Mouse (Mus musculus): Measurements from ENCODE around the gene Trit1. TPM values are rescaled to one million over a fixed set of nuclear protein-coding genes. Genes with fewer than 3 reads are reported as not detected.

The Trit1 gene
- polyA plus RNA-seq, 1 experiment from 2014 or later = 30.0 TPM

DNA sequence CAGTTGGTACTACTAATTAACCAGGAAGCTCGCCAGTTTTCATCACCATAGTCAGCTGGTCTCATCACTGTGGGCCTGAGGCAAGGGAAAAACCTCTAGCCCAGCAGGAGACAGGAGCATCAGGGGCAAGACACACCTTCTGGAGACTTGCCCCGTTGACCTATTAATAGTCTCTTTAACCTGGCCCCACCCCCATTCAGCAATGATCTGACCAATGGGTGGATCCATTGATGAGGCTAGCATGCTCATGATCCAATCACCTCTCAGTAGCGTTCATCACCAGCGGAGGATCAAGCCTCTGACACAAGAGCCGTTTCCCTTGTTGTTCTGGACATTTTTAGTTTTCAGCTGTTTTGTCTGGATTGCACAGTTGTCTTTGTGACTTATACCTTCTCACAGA lies 76.2 kb downstream of the Trit1 start:
- ATAC-seq (ENCODE audit: low FRiP score, low read depth) = no peak
- Histone ChIP-seq H3K4me2 (replicated peaks) (no peak overlapping the region), H3K27me3 (no peaks in the 10 kb centered on the region), H3K27ac (replicated peaks) (no peak overlapping the region), H3K9me3 (no peaks in the 10 kb centered on the region), H3K9ac (replicated peaks) (no peak overlapping the region), H3K36me3 (no peaks in the 10 kb centered on the region), H3K4me1 (no peaks in the 10 kb centered on the region), H3K4me3 (no peak overlapping the region)
- WGBS = 73% methylated on average over 5 of the region's 5 CpGs

DNA sequence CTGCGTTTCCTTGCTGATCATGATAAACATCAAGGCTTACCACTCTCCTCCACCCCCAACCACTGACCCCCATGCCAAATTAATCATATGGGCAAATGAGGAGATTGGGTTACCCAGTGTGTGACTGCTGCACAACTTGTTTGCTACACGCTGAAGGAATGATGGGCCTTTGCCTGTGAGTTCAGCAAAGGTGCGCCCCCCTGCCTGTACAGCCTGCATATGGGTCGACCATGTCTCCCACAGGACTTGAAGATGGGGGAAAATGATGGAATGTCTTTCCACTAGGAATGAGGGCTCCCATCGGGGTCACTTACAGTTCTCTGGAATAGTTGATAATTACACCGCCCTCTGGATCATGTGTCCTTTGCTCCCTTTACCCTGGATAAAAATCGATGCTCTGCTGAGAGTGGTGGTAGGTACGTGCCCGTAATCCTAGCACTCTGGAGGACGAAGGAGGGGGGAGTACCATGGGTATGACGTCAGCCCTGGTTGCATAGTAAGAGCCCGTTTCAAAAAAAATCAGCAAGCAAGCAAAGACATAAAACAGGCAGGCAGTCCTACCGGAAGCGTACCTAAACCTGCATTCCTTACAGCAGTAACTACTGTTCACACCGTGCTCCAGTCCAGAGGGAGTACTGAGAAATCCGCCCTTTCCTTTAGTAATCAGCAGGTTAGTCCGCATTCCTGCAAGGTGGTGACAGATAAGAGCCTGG lies 76.8 kb downstream of the Trit1 start:
- Histone ChIP-seq H3K36me3 (no peaks in the 10 kb centered on the region), H3K4me3 (no peak overlapping the region), H3K4me1 (no peaks in the 10 kb centered on the region), H3K4me2 (replicated peaks) (no peak overlapping the region), H3K27ac (replicated peaks) (no peak overlapping the region), H3K9me3 (no peaks in the 10 kb centered on the region), H3K9ac (replicated peaks) (no peak overlapping the region), H3K27me3 (no peaks in the 10 kb centered on the region)
- 59% methylated on average over 17 of the region's 17 CpGs for WGBS
- ATAC-seq (ENCODE audit: low FRiP score, low read depth) = no peak

DNA sequence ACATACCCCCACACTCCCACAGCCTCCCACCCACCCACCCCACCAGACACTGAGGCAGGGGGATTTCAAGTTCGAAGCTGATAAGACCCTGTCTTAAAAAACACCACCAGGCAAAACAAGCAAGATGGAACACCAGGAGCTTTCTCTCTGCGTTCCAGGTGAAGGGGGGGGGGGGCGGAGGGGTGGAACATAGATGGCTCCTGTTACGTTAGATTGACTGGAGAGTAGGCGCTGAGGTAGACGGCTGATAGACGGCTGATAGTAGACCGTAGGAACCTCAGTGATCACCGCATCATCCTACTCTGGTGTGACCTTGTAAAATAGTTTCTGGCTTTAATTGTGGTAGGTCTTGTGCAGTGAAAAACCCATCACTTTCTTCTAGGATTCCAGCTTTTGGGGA lies 77.5 kb downstream of the Trit1 start:
- ATAC-seq (ENCODE audit: low FRiP score, low read depth) = no peak
- Histone ChIP-seq H3K4me2 (replicated peaks) (no peak overlapping the region), H3K36me3 (no peaks in the 10 kb centered on the region), H3K27ac (replicated peaks) (no peak overlapping the region), H3K9ac (replicated peaks) (no peak overlapping the region), H3K27me3 (no peaks in the 10 kb centered on the region), H3K4me3 (no peak overlapping the region), H3K9me3 (no peaks in the 10 kb centered on the region), H3K4me1 (no peaks in the 10 kb centered on the region)
- WGBS = 73% methylated on average over 9 of the region's 9 CpGs

Other genes with a start within 250 kb of the Trit1 start
- gene Ppt1, start 180.4 kb upstream of the Trit1 start, polyA plus RNA-seq (2016; fragmentation: Nextera tagmentation; extraction: Ambion mirVana) = 67.4 and 72.8 TPM in 2 replicates
- gene Cap1, start 130.5 kb upstream of the Trit1 start, polyA plus RNA-seq (2016; fragmentation: Nextera tagmentation; extraction: Ambion mirVana) = 58.6 and 67.5 TPM in 2 replicates
- 25.7 TPM in 2 replicates for gene Mfsd2a, start 55.4 kb upstream of the Trit1 start, polyA plus RNA-seq (2016; fragmentation: Nextera tagmentation; extraction: Ambion mirVana)
- 130 and 140 TPM in 2 replicates for gene Mycl, start 20.9 kb upstream of the Trit1 start, polyA plus RNA-seq (2016; fragmentation: Nextera tagmentation; extraction: Ambion mirVana)
- 0.10 and 0.13 TPM in 2 replicates for gene Bmp8b, start 88.6 kb downstream of the Trit1 start, polyA plus RNA-seq (2016; fragmentation: Nextera tagmentation; extraction: Ambion mirVana)
- gene Oxct2b, start 99.7 kb downstream of the Trit1 start, polyA plus RNA-seq (2016; fragmentation: Nextera tagmentation; extraction: Ambion mirVana) = not detected in 2 replicates
- 91.9 and 99.0 TPM in 2 replicates for gene Ppie, start 123.4 kb downstream of the Trit1 start, polyA plus RNA-seq (2016; fragmentation: Nextera tagmentation; extraction: Ambion mirVana)
- 2.4 and 3.5 TPM in 2 replicates for gene Hpcal4, start 166.6 kb downstream of the Trit1 start, polyA plus RNA-seq (2016; fragmentation: Nextera tagmentation; extraction: Ambion mirVana)
- not detected in 2 replicates for gene Nt5c1a, start 184.9 kb downstream of the Trit1 start, polyA plus RNA-seq (2016; fragmentation: Nextera tagmentation; extraction: Ambion mirVana)
- gene Heyl, start 217.0 kb downstream of the Trit1 start, polyA plus RNA-seq (2016; fragmentation: Nextera tagmentation; extraction: Ambion mirVana) = 7.4 and 8.0 TPM in 2 replicates
- 30.7 and 35.0 TPM in 2 replicates for gene Pabpc4, start 245.8 kb downstream of the Trit1 start, polyA plus RNA-seq (2016; fragmentation: Nextera tagmentation; extraction: Ambion mirVana)